Mouse (Mus musculus) bone marrow macrophage, adult 2 months (primary cell): Measurements from ENCODE around the gene Tcl1.
"Not testable (repeated sequence)": the region's sequence is repeated elsewhere in the genome, so short reads cannot be mapped to it uniquely, and the experiment has no call there.

Experiments
- CTCF ChIP-seq: IDR thresholded peaks from 2 replicates; pipeline ENCODE4 v1.5.1; 2012; ENCODE audit warnings: low read depth, mild to moderate bottlenecking, low read length, moderate library complexity
- POLR2A ChIP-seq: IDR thresholded peaks from 2 replicates; pipeline ENCODE4 v1.6.1; 2012; ENCODE audit warnings: mild to moderate bottlenecking, low read depth, low read length, borderline replicate concordance

DNA sequence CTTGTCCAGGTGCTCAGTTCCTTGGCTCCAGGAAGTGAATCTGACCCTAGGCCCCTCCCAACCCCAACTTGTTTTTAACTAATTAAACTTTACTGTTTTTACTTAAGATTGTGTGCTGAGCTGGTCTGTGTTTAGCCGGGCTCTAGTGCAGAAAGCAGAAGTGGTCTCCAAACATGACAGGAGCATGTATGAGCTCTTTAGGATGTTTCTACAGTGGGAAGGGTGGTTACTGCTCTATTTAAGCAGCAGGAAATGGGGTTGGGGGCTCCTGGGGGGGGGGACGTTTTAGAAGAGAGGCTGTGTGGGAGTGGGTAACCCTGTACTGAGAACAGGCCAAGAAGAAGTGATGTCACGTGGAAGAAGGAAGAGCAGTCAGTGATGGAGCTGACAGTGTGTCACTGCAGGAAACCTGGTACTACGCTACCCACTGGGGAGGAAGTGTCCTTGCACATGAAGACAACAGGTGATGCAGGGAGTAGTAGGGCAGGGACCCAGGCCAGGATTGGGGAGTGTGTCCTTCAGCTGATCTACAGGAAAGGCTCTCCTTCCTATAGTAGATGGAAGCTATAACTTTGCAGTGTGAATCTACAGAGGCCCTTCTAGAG, 41.5 kb downstream of the Tcl1 start:
- not testable (repeated sequence) for TF ChIP-seq CTCF, POLR2A
